Mouse (Mus musculus) embryonic facial prominence, embryonic 12.5 days (tissue): ENCODE data around the gene Smim24. TPM values are rescaled to one million over a fixed set of nuclear protein-coding genes. Genes with fewer than 3 reads are reported as not detected.
A peak's percentile ranks its signal among the peaks of the same experiment; 100 is the strongest.

Experiments
- ATAC-seq: fragments of 200-750 bp; cut with Nextera tagmentation; 2 replicates; pipeline ENCODE4 v1.8.0; 2017; ENCODE audit not compliant: insufficient number of reproducible peaks, insufficient read depth, low FRiP score, low TSS enrichment
- H3K27ac ChIP-seq: fragments of 300-500 bp; sonication (generic); 2 replicates; pipeline ENCODE4 v1.5.1; 2016; ENCODE audit warnings: mild to moderate bottlenecking
- H3K27me3 ChIP-seq: fragments of 300-500 bp; sonication (generic); 2 replicates; pipeline ENCODE4 v1.6.1; 2016; ENCODE audit warnings: mild to moderate bottlenecking, moderate library complexity
- H3K36me3 ChIP-seq: fragments of 300-500 bp; sonication (generic); 2 replicates; pipeline ENCODE4 v1.6.1; 2016; ENCODE audit warnings: mild to moderate bottlenecking
- H3K4me1 ChIP-seq: fragments of 300-500 bp; sonication (generic); 2 replicates; pipeline ENCODE4 v1.6.1; 2016
- H3K4me2 ChIP-seq: fragments of 300-500 bp; sonication (generic); replicated peaks from 2 replicates; pipeline ENCODE4 v1.6.1; 2016; ENCODE audit warnings: mild to moderate bottlenecking, moderate library complexity
- H3K4me3 ChIP-seq: fragments of 300-500 bp; sonication (generic); 2 replicates; pipeline ENCODE4 v1.5.1; 2016; ENCODE audit warnings: mild to moderate bottlenecking
- H3K9ac ChIP-seq: fragments of 300-500 bp; sonication (generic); 2 replicates; pipeline ENCODE4 v1.6.1; 2016; ENCODE audit warnings: mild to moderate bottlenecking, moderate library complexity
- H3K9me3 ChIP-seq: fragments of 300-500 bp; sonication (generic); 2 replicates; pipeline ENCODE4 v1.6.1; 2016; ENCODE audit warnings: mild to moderate bottlenecking, moderate library complexity
- WGBS: fragments of 180-500 bp; shearing (Covaris S2); methylation state at CpG from one replicate; pipeline ENCODE4 v1.1.7; 2016; 5-methylcytosine and 5-hydroxymethylcytosine counted together
- polyA plus RNA-seq: library from polyadenylated mRNA; unstranded; fragments of >200 nt; fragmentation: Nextera tagmentation; extraction: Ambion mirVana; gene quantifications from 2 replicates; pipeline ENCODE4 v1.2.1, GENCODE M21; 2016

Gene Smim24
- polyA plus RNA-seq, 1 experiment from 2014 or later = 3.4 TPM

GRCm38 (mm10) chr10:81404720-81405119, 11.9 kb downstream of the Smim24 start:
- whole genome bisulfite sequencing = 55% methylated on average over 18 of the region's 18 CpGs
- Histone ChIP-seq H3K27me3 (peaks cover 29% of the 10 kb centered on the region), H3K4me3 (no peak overlapping the region), H3K36me3 (peaks cover 45% of the 10 kb centered on the region), H3K27ac (peak overlapping the region; percentile 60), H3K4me1 (peaks cover 76% of the 10 kb centered on the region), H3K9me3 (no peaks in the 10 kb centered on the region), H3K9ac (peak overlapping the region; percentile 19; the same call in 1 of the 2 replicates), H3K4me2 (no peak overlapping the region)
- no peak for ATAC-seq

DNA sequence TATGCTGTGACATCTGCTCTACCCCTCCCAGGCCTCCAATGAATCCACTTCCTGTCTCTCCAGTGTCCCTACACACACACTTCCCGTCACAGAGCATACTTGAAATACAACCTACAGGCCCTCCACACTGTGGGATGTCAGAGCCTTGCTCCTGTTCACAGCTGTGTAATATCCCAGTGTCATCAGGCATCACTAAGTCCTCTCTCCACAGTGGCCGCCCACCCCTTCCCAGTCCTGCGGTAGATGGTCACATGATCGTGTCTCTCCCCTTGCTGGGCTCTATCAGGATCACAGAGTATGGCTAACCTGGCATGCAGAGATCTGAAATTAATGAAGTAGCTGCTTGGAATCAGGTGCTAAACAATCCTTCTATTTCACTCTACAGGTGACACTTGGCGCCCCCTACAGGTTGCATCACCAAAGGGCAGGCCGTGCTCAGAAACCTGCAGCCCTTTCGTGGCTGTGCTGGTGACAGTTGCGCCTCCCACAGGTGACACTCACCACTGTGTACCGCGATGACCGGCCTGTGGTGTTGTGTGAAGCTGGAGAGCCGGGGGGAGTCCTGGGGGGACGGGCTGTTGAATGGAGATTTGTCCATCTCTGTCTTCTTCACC, 12.8 kb downstream of the Smim24 start:
- peaks cover 27% of the 10 kb centered on the region for H3K27me3 ChIP-seq

GRCm38 (mm10) chr10:81406504-81407440, 13.9 kb downstream of the Smim24 start:
- Histone ChIP-seq H3K4me3 (peak overlapping the region; percentile 15), H3K4me1 (peaks cover 70% of the 10 kb centered on the region), H3K27ac (peak overlapping the region; percentile 54; the same call in 1 of the 2 replicates), H3K27me3 (peaks cover 27% of the 10 kb centered on the region), H3K9me3 (no peaks in the 10 kb centered on the region), H3K9ac (peak overlapping the region; percentile 33; the same call in 1 of the 2 replicates), H3K36me3 (peaks cover 35% of the 10 kb centered on the region), H3K4me2 (peak overlapping the region; percentile 38)
- WGBS = 15% methylated on average over 24 of the region's 24 CpGs
- no peak for ATAC-seq

More for the DNA sequence above, 12.8 kb downstream of the Smim24 start:
- Histone ChIP-seq H3K9ac (no peak overlapping the region), H3K36me3 (peaks cover 35% of the 10 kb centered on the region), H3K9me3 (no peaks in the 10 kb centered on the region), H3K27ac (no peak overlapping the region), H3K4me3 (no peak overlapping the region), H3K4me1 (peaks cover 76% of the 10 kb centered on the region), H3K4me2 (peak overlapping the region; percentile 38; the same call in 1 of the 2 replicates)
- ATAC-seq = no peak
- 44% methylated on average over 13 of the region's 13 CpGs for WGBS

DNA sequence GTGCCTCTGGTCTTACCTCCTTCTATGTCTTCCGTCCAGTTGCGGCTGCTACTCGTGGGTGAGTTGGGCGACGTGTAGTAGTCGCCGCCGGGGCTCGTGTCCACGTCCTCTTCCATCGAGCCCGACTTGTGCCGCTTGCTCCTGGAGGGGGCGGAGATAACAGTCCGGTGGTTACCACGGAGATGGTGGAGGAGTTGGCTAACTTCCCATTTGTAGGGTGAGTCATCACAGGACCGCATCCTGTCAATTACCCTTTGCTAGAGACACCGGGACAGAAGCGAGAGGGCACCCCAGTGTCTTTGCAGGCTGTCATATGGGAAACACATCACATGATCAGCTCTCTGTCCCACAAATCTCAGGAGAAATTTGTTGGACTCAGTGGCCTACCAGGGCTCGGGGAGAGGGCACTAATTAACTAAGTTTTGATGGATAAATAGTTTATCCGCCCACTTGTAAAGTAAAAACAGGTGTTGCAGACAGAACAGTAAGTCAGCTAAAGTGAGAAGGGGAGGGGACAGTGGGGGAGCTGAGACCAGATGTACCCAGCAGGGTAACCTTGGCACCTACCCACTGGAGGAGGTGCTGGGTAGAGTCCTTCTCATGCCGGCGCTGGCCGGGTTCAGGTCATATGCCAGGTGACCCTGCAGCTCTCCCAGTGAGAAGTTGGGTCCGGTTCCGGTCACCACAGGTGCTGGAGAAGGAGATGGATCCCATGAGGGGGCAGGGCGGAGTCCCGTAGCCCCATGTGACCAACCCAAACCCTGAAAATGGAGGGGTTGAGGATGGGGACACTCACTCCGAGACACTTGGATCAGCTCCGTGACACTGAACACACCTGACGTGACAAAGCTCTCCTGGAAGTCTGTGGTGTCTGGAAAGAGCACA, 14.9 kb downstream of the Smim24 start:
- Histone ChIP-seq H3K27me3 (peaks cover 27% of the 10 kb centered on the region), H3K4me2 (peak overlapping the region; percentile 38), H3K4me3 (peak overlapping the region; percentile 15), H3K27ac (peak overlapping the region; percentile 54; the same call in 1 of the 2 replicates), H3K9ac (0 out of 2 replicates have a peak overlapping the region, but pooled peaks have one; percentile 33), H3K9me3 (no peaks in the 10 kb centered on the region), H3K36me3 (peaks cover 35% of the 10 kb centered on the region), H3K4me1 (peaks cover 70% of the 10 kb centered on the region)
- 21% methylated on average over 31 of the region's 31 CpGs for WGBS
- ATAC-seq = no peak

DNA sequence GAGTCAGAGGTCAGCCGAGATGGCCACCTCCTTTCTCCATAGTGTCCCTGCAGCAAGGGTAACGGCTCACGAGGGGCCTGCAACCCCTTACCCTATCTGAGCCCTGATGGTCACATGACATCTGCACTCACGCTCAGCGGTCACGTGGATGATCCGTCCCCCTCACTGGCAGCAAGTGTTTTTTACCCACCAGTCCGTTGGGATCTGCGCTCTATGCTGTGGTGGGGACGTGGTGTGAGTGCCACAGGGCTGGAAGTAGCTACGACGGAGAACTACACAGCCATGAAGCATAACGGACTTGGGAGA, 15.5 kb downstream of the Smim24 start:
- Histone ChIP-seq H3K36me3 (peaks cover 35% of the 10 kb centered on the region), H3K4me2 (peak overlapping the region; percentile 38; the same call in 1 of the 2 replicates), H3K9ac (no peak overlapping the region), H3K4me3 (no peak overlapping the region), H3K4me1 (peaks cover 70% of the 10 kb centered on the region), H3K27me3 (peaks cover 27% of the 10 kb centered on the region), H3K9me3 (no peaks in the 10 kb centered on the region), H3K27ac (peak overlapping the region; percentile 54; the same call in 1 of the 2 replicates)
- 42% methylated on average over 13 of the region's 13 CpGs for WGBS
- no peak for ATAC-seq

GRCm38 (mm10) chr10:81408871-81409291, 16.0 kb downstream of the Smim24 start:
- WGBS = 16% methylated on average over 9 of the region's 9 CpGs
- peaks cover 27% of the 10 kb centered on the region for H3K27me3 ChIP-seq
- H3K4me3 ChIP-seq = no peak overlapping the region
- peaks cover 35% of the 10 kb centered on the region for H3K36me3 ChIP-seq
- ATAC-seq = 0 out of 2 replicates have a peak, but pooled peaks have one; percentile 29
- H3K4me2 ChIP-seq = no peak overlapping the region; the same call in 1 of the 2 replicates
- H3K9ac ChIP-seq = no peak overlapping the region
- H3K9me3 ChIP-seq = no peaks in the 10 kb centered on the region
- H3K4me1 ChIP-seq = peaks cover 74% of the 10 kb centered on the region
- 0 out of 2 replicates have a peak overlapping the region, but pooled peaks have one; percentile 54 for H3K27ac ChIP-seq

DNA sequence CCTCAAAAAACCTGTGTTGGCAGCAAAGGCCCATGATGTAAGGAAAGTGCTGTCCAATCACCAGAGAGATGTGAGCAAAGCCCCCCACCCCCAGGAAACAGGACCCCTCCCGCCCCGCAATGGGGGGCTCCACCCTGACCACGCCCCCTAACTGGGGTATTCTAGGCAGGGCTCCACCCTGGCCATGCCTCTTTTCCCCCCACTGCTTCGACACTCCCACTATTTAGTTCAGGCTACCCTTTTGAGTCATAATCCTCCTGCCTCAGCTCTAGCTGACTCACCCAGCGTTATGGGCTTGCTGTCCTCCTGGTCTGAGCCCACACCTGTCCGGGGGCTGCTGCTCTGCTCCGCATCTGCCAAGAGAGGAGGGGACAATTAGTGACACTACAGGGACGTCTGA, 16.5 kb downstream of the Smim24 start:
- no peak overlapping the region for H3K4me3 ChIP-seq
- H3K9ac ChIP-seq = no peak overlapping the region
- H3K27ac ChIP-seq = 0 out of 2 replicates have a peak overlapping the region, but pooled peaks have one; percentile 42
- 16% methylated on average over 8 of the region's 8 CpGs for WGBS
- H3K9me3 ChIP-seq = no peaks in the 10 kb centered on the region
- H3K27me3 ChIP-seq = peaks cover 27% of the 10 kb centered on the region
- H3K4me1 ChIP-seq = peaks cover 74% of the 10 kb centered on the region
- no peak overlapping the region; the same call in 1 of the 2 replicates for H3K4me2 ChIP-seq
- ATAC-seq = no peak
- peaks cover 32% of the 10 kb centered on the region for H3K36me3 ChIP-seq

DNA sequence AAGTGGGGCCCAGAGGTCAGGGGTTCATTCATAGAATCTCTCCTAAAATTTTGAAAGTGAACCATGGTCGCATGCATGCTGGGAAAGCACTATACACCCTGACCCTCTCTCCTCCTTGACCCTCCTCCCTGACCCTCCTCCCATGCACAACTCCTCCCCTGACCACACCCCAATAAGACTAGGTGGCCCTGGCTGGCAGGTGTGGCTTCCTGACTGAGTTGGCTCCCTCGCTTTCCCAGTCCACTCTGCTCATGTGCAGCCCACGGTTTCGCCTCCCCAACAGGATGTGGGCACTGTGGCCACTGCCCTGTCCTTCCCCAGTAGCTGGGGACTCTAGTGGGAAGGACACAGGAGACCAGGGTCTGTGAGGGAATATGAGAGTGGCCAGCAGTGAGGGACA, 17.5 kb downstream of the Smim24 start:
- Histone ChIP-seq H3K4me3 (no peak overlapping the region), H3K4me1 (peaks cover 78% of the 10 kb centered on the region)

GRCm38 (mm10) chr10:81410981-81411380, 18.1 kb downstream of the Smim24 start:
- H3K9me3 ChIP-seq = no peaks in the 10 kb centered on the region
- peaks cover 82% of the 10 kb centered on the region for H3K4me1 ChIP-seq
- peak overlapping the region; percentile 74 for H3K27ac ChIP-seq
- no peak overlapping the region for H3K4me3 ChIP-seq
- no peak overlapping the region for H3K9ac ChIP-seq
- WGBS = 75% methylated on average over 9 of the region's 9 CpGs
- peaks cover 17% of the 10 kb centered on the region for H3K36me3 ChIP-seq
- peaks cover 20% of the 10 kb centered on the region for H3K27me3 ChIP-seq
- H3K4me2 ChIP-seq = no peak overlapping the region
- ATAC-seq = no peak

More for the DNA sequence above, 17.5 kb downstream of the Smim24 start:
- H3K9me3 ChIP-seq = no peaks in the 10 kb centered on the region
- no peak overlapping the region for H3K9ac ChIP-seq
- peaks cover 20% of the 10 kb centered on the region for H3K27me3 ChIP-seq
- 0 out of 2 replicates have a peak overlapping the region, but pooled peaks have one; percentile 9 for H3K4me2 ChIP-seq
- WGBS = 68% methylated on average over 4 of the region's 4 CpGs
- ATAC-seq = no peak
- peaks cover 23% of the 10 kb centered on the region for H3K36me3 ChIP-seq
- H3K27ac ChIP-seq = no peak overlapping the region; the same call in 1 of the 2 replicates

- 72% methylated on average over 18 of the region's 18 CpGs for WGBS
- H3K4me2 ChIP-seq = no peak overlapping the region
- H3K27ac ChIP-seq = peak overlapping the region; percentile 74
- H3K4me3 ChIP-seq = no peak overlapping the region
- no peak overlapping the region for H3K9ac ChIP-seq
- no peak for ATAC-seq
- H3K27me3 ChIP-seq = peaks cover 17% of the 10 kb centered on the region
- H3K9me3 ChIP-seq = no peaks in the 10 kb centered on the region
- H3K4me1 ChIP-seq = peaks cover 81% of the 10 kb centered on the region
- H3K36me3 ChIP-seq = peaks cover 10% of the 10 kb centered on the region
Measured at GRCm38 (mm10) chr10:81411471-81412400, 18.9 kb downstream of the Smim24 start.
